Mouse (Mus musculus) neural tube, embryonic 14.5 days (tissue): ENCODE measurements at regions not wholly inside any gene's neighbourhood (a gene's known extent, or its start where the extent isn't known, plus 50 kb on each side); places are given as distances from the start of the nearest gene placed in this dataset.

Experiments
- ATAC-seq: fragments of 200-750 bp; cut with Nextera tagmentation; 2 replicates; pipeline ENCODE4 v1.8.0; 2017; ENCODE audit warnings: low read depth, mild to moderate bottlenecking, moderate TSS enrichment, moderate library complexity
- H3K27ac ChIP-seq: fragments of 300-500 bp; sonication (generic); 2 replicates; pipeline ENCODE4 v1.5.1; 2014; ENCODE audit warnings: low read depth, mild to moderate bottlenecking, control low read depth, low read length, moderate library complexity, mixed read lengths
- H3K27me3 ChIP-seq: fragments of 300-500 bp; sonication (generic); 2 replicates; pipeline ENCODE4 v1.6.1; 2014; ENCODE audit warnings: low read length; ENCODE audit not compliant: control insufficient read depth, insufficient read depth
- H3K36me3 ChIP-seq: fragments of 300-500 bp; sonication (generic); 2 replicates; pipeline ENCODE4 v1.6.1; 2014; ENCODE audit warnings: low read length, mixed read lengths; ENCODE audit not compliant: control insufficient read depth, insufficient read depth
- H3K4me1 ChIP-seq: fragments of 300-500 bp; sonication (generic); 2 replicates; pipeline ENCODE4 v1.6.1; 2014; ENCODE audit warnings: low read length; ENCODE audit not compliant: control insufficient read depth, insufficient read depth
- H3K4me2 ChIP-seq: fragments of 300-500 bp; sonication (generic); 2 replicates; pipeline ENCODE4 v1.6.1; 2014; ENCODE audit warnings: mild to moderate bottlenecking, low read depth, low read length, control low read depth
- H3K4me3 ChIP-seq: fragments of 300-500 bp; sonication (generic); 2 replicates; pipeline ENCODE4 v1.5.1; 2014; ENCODE audit warnings: low read depth, low read length, control low read depth, mixed read lengths
- H3K9ac ChIP-seq: fragments of 300-500 bp; sonication (generic); replicated peaks from 2 replicates; pipeline ENCODE4 v1.6.1; 2014; ENCODE audit warnings: low read depth, mild to moderate bottlenecking, control low read depth, low read length, mixed read lengths
- H3K9me3 ChIP-seq: fragments of 300-500 bp; sonication (generic); 2 replicates; pipeline ENCODE4 v1.6.1; 2016; ENCODE audit warnings: low read length; ENCODE audit not compliant: control insufficient read depth
- WGBS: fragments of 180-500 bp; shearing (Covaris S2); extraction: QIAGEN DNeasy Blood & Tissue Kit; methylation state at CpG from one replicate; pipeline ENCODE4 v1.1.7; 2014; 5-methylcytosine and 5-hydroxymethylcytosine counted together

- Histone ChIP-seq H3K4me2 (no peak overlapping the region), H3K27ac (no peak overlapping the region), H3K9ac (no peak overlapping the region), H3K9me3 (no peaks in the 10 kb centered on the region), H3K4me1 (no peaks in the 10 kb centered on the region), H3K27me3 (no peaks in the 10 kb centered on the region), H3K36me3 (no peaks in the 10 kb centered on the region), H3K4me3 (no peak overlapping the region)
- WGBS = 87% methylated on average over 2 of the region's 2 CpGs
- no peak for ATAC-seq
These were observed 263.0 kb upstream of the Mad2l1 start for GRCm38 (mm10) chr6:66272216-66272615.

GRCm38 (mm10) chr6:66274737-66275136, 260.5 kb upstream of the Mad2l1 start:
- no peak overlapping the region for H3K4me2 ChIP-seq
- no peaks in the 10 kb centered on the region for H3K9me3 ChIP-seq
- H3K4me3 ChIP-seq = no peak overlapping the region
- H3K4me1 ChIP-seq = no peaks in the 10 kb centered on the region
- H3K9ac ChIP-seq = no peak overlapping the region
- H3K27me3 ChIP-seq = no peaks in the 10 kb centered on the region
- no peaks in the 10 kb centered on the region for H3K36me3 ChIP-seq
- no peak overlapping the region for H3K27ac ChIP-seq
- no peak for ATAC-seq
- WGBS = 95% methylated on average over 4 of the region's 4 CpGs

- ATAC-seq = no peak
- no peaks in the 10 kb centered on the region for H3K36me3 ChIP-seq
- H3K4me1 ChIP-seq = no peaks in the 10 kb centered on the region
- no peaks in the 10 kb centered on the region for H3K27me3 ChIP-seq
- no peak overlapping the region for H3K9ac ChIP-seq
- H3K9me3 ChIP-seq = no peaks in the 10 kb centered on the region
- WGBS = 91% methylated on average over 8 of the region's 8 CpGs
- no peak overlapping the region for H3K27ac ChIP-seq
- no peak overlapping the region for H3K4me3 ChIP-seq
- H3K4me2 ChIP-seq = no peak overlapping the region
These were observed 254.5 kb upstream of the Mad2l1 start for GRCm38 (mm10) chr6:66280701-66281100.

GRCm38 (mm10) chr6:66282566-66283115, 252.5 kb upstream of the Mad2l1 start:
- H3K9ac ChIP-seq = no peak overlapping the region
- no peak overlapping the region for H3K4me2 ChIP-seq
- no peak for ATAC-seq
- no peaks in the 10 kb centered on the region for H3K27me3 ChIP-seq
- no peaks in the 10 kb centered on the region for H3K9me3 ChIP-seq
- H3K27ac ChIP-seq = no peak overlapping the region
- H3K36me3 ChIP-seq = no peaks in the 10 kb centered on the region
- WGBS = 67% methylated on average over 6 of the region's 6 CpGs
- H3K4me1 ChIP-seq = no peaks in the 10 kb centered on the region
- H3K4me3 ChIP-seq = no peak overlapping the region

- Histone ChIP-seq H3K9me3 (no peaks in the 10 kb centered on the region), H3K36me3 (no peaks in the 10 kb centered on the region), H3K9ac (no peak overlapping the region), H3K4me2 (no peak overlapping the region), H3K4me3 (no peak overlapping the region), H3K27me3 (no peaks in the 10 kb centered on the region), H3K4me1 (no peaks in the 10 kb centered on the region), H3K27ac (no peak overlapping the region)
- ATAC-seq = no peak
- 93% methylated on average over 4 of the region's 4 CpGs for WGBS
These were observed 251.7 kb upstream of the Mad2l1 start for GRCm38 (mm10) chr6:66283521-66283920.

- no peak overlapping the region for H3K4me2 ChIP-seq
- H3K27me3 ChIP-seq = no peaks in the 10 kb centered on the region
- H3K9me3 ChIP-seq = no peaks in the 10 kb centered on the region
- H3K4me3 ChIP-seq = no peak overlapping the region
- H3K27ac ChIP-seq = no peak overlapping the region
- H3K36me3 ChIP-seq = no peaks in the 10 kb centered on the region
- no peak overlapping the region for H3K9ac ChIP-seq
- no peaks in the 10 kb centered on the region for H3K4me1 ChIP-seq
- no peak for ATAC-seq
These were observed 247.6 kb upstream of the Mad2l1 start for GRCm38 (mm10) chr6:66287607-66288006.

- Histone ChIP-seq H3K9me3 (no peaks in the 10 kb centered on the region), H3K4me3 (no peak overlapping the region), H3K27ac (no peak overlapping the region), H3K9ac (no peak overlapping the region), H3K27me3 (no peaks in the 10 kb centered on the region), H3K36me3 (no peaks in the 10 kb centered on the region), H3K4me2 (no peak overlapping the region), H3K4me1 (no peaks in the 10 kb centered on the region)
- ATAC-seq = no peak
- WGBS = 88% methylated on average over 3 of the region's 3 CpGs
These were observed 246.0 kb upstream of the Mad2l1 start for GRCm38 (mm10) chr6:66289196-66289595.

GRCm38 (mm10) chr6:66291576-66291975, 243.6 kb upstream of the Mad2l1 start:
- no peak for ATAC-seq
- no peak overlapping the region for H3K4me3 ChIP-seq

GRCm38 (mm10) chr6:66298056-66298455, 237.1 kb upstream of the Mad2l1 start:
- Histone ChIP-seq H3K4me1 (no peaks in the 10 kb centered on the region), H3K36me3 (no peaks in the 10 kb centered on the region), H3K27ac (no peak overlapping the region), H3K4me2 (no peak overlapping the region), H3K9ac (no peak overlapping the region), H3K27me3 (no peaks in the 10 kb centered on the region), H3K9me3 (no peaks in the 10 kb centered on the region), H3K4me3 (no peak overlapping the region)
- ATAC-seq = no peak
- WGBS = 66% methylated on average over 4 of the region's 4 CpGs

More at GRCm38 (mm10) chr6:66291576-66291975, 243.6 kb upstream of the Mad2l1 start:
- H3K4me2 ChIP-seq = no peak overlapping the region
- H3K9me3 ChIP-seq = no peaks in the 10 kb centered on the region
- 84% methylated on average over 2 of the region's 2 CpGs for WGBS
- no peaks in the 10 kb centered on the region for H3K27me3 ChIP-seq
- H3K4me1 ChIP-seq = no peaks in the 10 kb centered on the region
- no peak overlapping the region for H3K9ac ChIP-seq
- H3K27ac ChIP-seq = no peak overlapping the region
- H3K36me3 ChIP-seq = no peaks in the 10 kb centered on the region

GRCm38 (mm10) chr6:66300189-66300588, 235.0 kb upstream of the Mad2l1 start:
- Histone ChIP-seq H3K9ac (no peak overlapping the region), H3K4me3 (no peak overlapping the region), H3K27ac (no peak overlapping the region), H3K4me2 (no peak overlapping the region), H3K36me3 (no peaks in the 10 kb centered on the region), H3K27me3 (no peaks in the 10 kb centered on the region), H3K4me1 (no peaks in the 10 kb centered on the region), H3K9me3 (no peaks in the 10 kb centered on the region)
- ATAC-seq = no peak
